Mouse (Mus musculus) lung, embryonic 16.5 days (tissue): Measurements from ENCODE around the gene Rps9. TPM values are rescaled to one million over a fixed set of nuclear protein-coding genes. Genes with fewer than 3 reads are reported as not detected.
"Not testable (repeated sequence)": the region's sequence is repeated elsewhere in the genome, so short reads cannot be mapped to it uniquely, and the experiment has no call there.

Experiments
- ATAC-seq: fragments of 200-750 bp; cut with Nextera tagmentation; 2 replicates; pipeline ENCODE4 v1.8.0; 2017; ENCODE audit warnings: low read depth, mild to moderate bottlenecking, moderate library complexity
- H3K27ac ChIP-seq: fragments of 300-500 bp; sonication (generic); 2 replicates; pipeline ENCODE4 v1.5.1; 2014; ENCODE audit warnings: mild to moderate bottlenecking, control low read depth, low read length
- H3K27me3 ChIP-seq: fragments of 300-500 bp; sonication (generic); 2 replicates; pipeline ENCODE4 v1.6.1; 2014; ENCODE audit warnings: low read depth, low read length, mixed read lengths; ENCODE audit not compliant: control insufficient read depth, insufficient read depth
- H3K36me3 ChIP-seq: fragments of 300-500 bp; sonication (generic); 2 replicates; pipeline ENCODE4 v1.6.1; 2014; ENCODE audit warnings: low read length; ENCODE audit not compliant: control insufficient read depth, insufficient read depth
- H3K4me1 ChIP-seq: fragments of 300-500 bp; sonication (generic); replicated peaks from 2 replicates; pipeline ENCODE4 v1.6.1; 2014; ENCODE audit warnings: low read length, mixed read lengths; ENCODE audit not compliant: control insufficient read depth, insufficient read depth
- H3K4me2 ChIP-seq: fragments of 300-500 bp; sonication (generic); 2 replicates; pipeline ENCODE4 v1.6.1; 2014; ENCODE audit warnings: low read depth, low read length, control low read depth
- H3K4me3 ChIP-seq: fragments of 300-500 bp; sonication (generic); 2 replicates; pipeline ENCODE4 v1.5.1; 2014; ENCODE audit warnings: mild to moderate bottlenecking, low read length, control low read depth
- H3K9ac ChIP-seq: fragments of 300-500 bp; sonication (generic); 2 replicates; pipeline ENCODE4 v1.6.1; 2014; ENCODE audit warnings: low read length, control low read depth
- H3K9me3 ChIP-seq: fragments of 300-500 bp; sonication (generic); 2 replicates; pipeline ENCODE4 v1.6.1; 2016; ENCODE audit warnings: low read length; ENCODE audit not compliant: control insufficient read depth
- WGBS: fragments of 180-500 bp; shearing (Covaris S2); extraction: QIAGEN DNeasy Blood & Tissue Kit; methylation state at CpG from one replicate; pipeline ENCODE4 v1.1.7; 2014; 5-methylcytosine and 5-hydroxymethylcytosine counted together
- polyA plus RNA-seq: library from polyadenylated mRNA; unstranded; fragments of >200 nt; fragmentation: Nextera tagmentation; extraction: Ambion mirVana; gene quantifications from 2 replicates; pipeline ENCODE4 v1.2.1, GENCODE M21; 2015

The Rps9 gene
- polyA plus RNA-seq, 1 experiment from 2014 or later = 1,469 TPM

GRCm38 (mm10) chr7:3693809-3694075 lies 10.1 kb upstream of the Rps9 start:
- H3K27me3 ChIP-seq = no peaks in the 10 kb centered on the region
- peak overlapping the region; percentile 96 for H3K9ac ChIP-seq
- peak overlapping the region; percentile 83 for H3K4me3 ChIP-seq
- H3K9me3 ChIP-seq = no peaks in the 10 kb centered on the region
- WGBS = 0% methylated on average over 18 of the region's 18 CpGs
- H3K4me1 ChIP-seq = peaks cover 17% of the 10 kb centered on the region
- peak overlapping the region; percentile 98 for H3K27ac ChIP-seq
- peaks cover 19% of the 10 kb centered on the region for H3K36me3 ChIP-seq
- no peak for ATAC-seq
- peak overlapping the region; percentile 85 for H3K4me2 ChIP-seq

GRCm38 (mm10) chr7:3694076-3694948 lies 9.5 kb upstream of the Rps9 start:
- H3K4me2 ChIP-seq = peak overlapping the region; percentile 85
- H3K4me3 ChIP-seq = peak overlapping the region; percentile 83
- no peaks in the 10 kb centered on the region for H3K9me3 ChIP-seq
- WGBS = 1% methylated on average over 48 of the region's 55 CpGs
- H3K9ac ChIP-seq = peak overlapping the region; percentile 96
- H3K27me3 ChIP-seq = no peaks in the 10 kb centered on the region
- peak; percentile 73 for ATAC-seq
- peaks cover 25% of the 10 kb centered on the region for H3K36me3 ChIP-seq
- H3K4me1 ChIP-seq = peaks cover 17% of the 10 kb centered on the region
- H3K27ac ChIP-seq = peak overlapping the region; percentile 98

- not testable (repeated sequence) for H3K9me3 ChIP-seq, H3K27me3 ChIP-seq, ATAC-seq
- H3K4me1 ChIP-seq = peaks cover 17% of the 10 kb centered on the region
- 1% methylated on average over 9 of the region's 9 CpGs for WGBS
- peaks cover 28% of the 10 kb centered on the region for H3K36me3 ChIP-seq
- peak overlapping the region; percentile 98 for H3K27ac ChIP-seq
- H3K9ac ChIP-seq = peak overlapping the region; percentile 96
- H3K4me3 ChIP-seq = peak overlapping the region; percentile 83
- peak overlapping the region; percentile 85 for H3K4me2 ChIP-seq
Observed at GRCm38 (mm10) chr7:3694949-3695305, 8.9 kb upstream of the Rps9 start.

GRCm38 (mm10) chr7:3698471-3698870 lies 5.3 kb upstream of the Rps9 start:
- no peak for ATAC-seq
- Histone ChIP-seq H3K27me3 (no peaks in the 10 kb centered on the region), H3K4me1 (peaks cover 7% of the 10 kb centered on the region), H3K9ac (no peak overlapping the region), H3K36me3 (peaks cover 33% of the 10 kb centered on the region), H3K9me3 (no peaks in the 10 kb centered on the region), H3K27ac (no peak overlapping the region), H3K4me2 (no peak overlapping the region), H3K4me3 (no peak overlapping the region)
- WGBS = 95% methylated on average over 6 of the region's 6 CpGs

GRCm38 (mm10) chr7:3703148-3703878 lies 480 bp upstream of the Rps9 start:
- Histone ChIP-seq H3K27ac (peak overlapping the region; percentile 94), H3K9me3 (no peaks in the 10 kb centered on the region), H3K4me2 (peak overlapping the region; percentile 92), H3K9ac (peak overlapping the region; percentile 62), H3K4me1 (peaks cover 17% of the 10 kb centered on the region), H3K4me3 (peak overlapping the region; percentile 66), H3K36me3 (peaks cover 43% of the 10 kb centered on the region), H3K27me3 (no peaks in the 10 kb centered on the region)
- peak; percentile 54 for ATAC-seq
- 19% methylated on average over 6 of the region's 6 CpGs for WGBS

GRCm38 (mm10) chr7:3704475-3704874 lies 682 bp downstream of the Rps9 start:
- Histone ChIP-seq H3K36me3 (peaks cover 33% of the 10 kb centered on the region), H3K27me3 (no peaks in the 10 kb centered on the region), H3K9ac (peak overlapping the region; percentile 72), H3K27ac (peak overlapping the region; percentile 94), H3K4me3 (peak overlapping the region; percentile 66), H3K4me1 (peaks cover 17% of the 10 kb centered on the region), H3K4me2 (peak overlapping the region; percentile 92), H3K9me3 (no peaks in the 10 kb centered on the region)
- peak; percentile 35 for ATAC-seq
- WGBS = under 1% methylated on average over 20 of the region's 20 CpGs

- H3K36me3 ChIP-seq = peaks cover 25% of the 10 kb centered on the region
- 0 out of 2 replicates have a peak overlapping the region, but pooled peaks have one; percentile 27 for H3K27ac ChIP-seq
- H3K4me1 ChIP-seq = peaks cover 17% of the 10 kb centered on the region
- H3K4me3 ChIP-seq = peak overlapping the region; percentile 66
- H3K27me3 ChIP-seq, ATAC-seq, H3K9me3 ChIP-seq: not testable (repeated sequence)
- H3K9ac ChIP-seq = peak overlapping the region; percentile 72
- peak overlapping the region; percentile 92 for H3K4me2 ChIP-seq
- WGBS = 1% methylated on average over 6 of the region's 7 CpGs
Observed at GRCm38 (mm10) chr7:3705461-3705860, 1.7 kb downstream of the Rps9 start.

GRCm38 (mm10) chr7:3705911-3706310 lies 2.1 kb downstream of the Rps9 start:
- Histone ChIP-seq H3K9me3 (no peaks in the 10 kb centered on the region), H3K27ac (no peak overlapping the region; the same call in 1 of the 2 replicates), H3K4me1 (peaks cover 17% of the 10 kb centered on the region), H3K4me3 (peak overlapping the region; percentile 66), H3K9ac (peak overlapping the region; percentile 72), H3K4me2 (peak overlapping the region; percentile 92), H3K36me3 (peaks cover 25% of the 10 kb centered on the region), H3K27me3 (no peaks in the 10 kb centered on the region)
- 20% methylated on average over 6 of the region's 6 CpGs for WGBS
- no peak for ATAC-seq

GRCm38 (mm10) chr7:3706343-3706934 lies 2.6 kb downstream of the Rps9 start:
- Histone ChIP-seq H3K4me2 (peak overlapping the region; percentile 92), H3K4me1 (peaks cover 17% of the 10 kb centered on the region), H3K36me3 (peaks cover 25% of the 10 kb centered on the region), H3K9ac (peak overlapping the region; percentile 72), H3K9me3 (no peaks in the 10 kb centered on the region), H3K27me3 (no peaks in the 10 kb centered on the region), H3K27ac (no peak overlapping the region; the same call in 1 of the 2 replicates), H3K4me3 (peak overlapping the region; percentile 66)
- no peak for ATAC-seq
- WGBS = 40% methylated on average over 11 of the region's 11 CpGs
